13 mouse cellular contexts compared by ENCODE assay signal in the genomic region with DNA sequence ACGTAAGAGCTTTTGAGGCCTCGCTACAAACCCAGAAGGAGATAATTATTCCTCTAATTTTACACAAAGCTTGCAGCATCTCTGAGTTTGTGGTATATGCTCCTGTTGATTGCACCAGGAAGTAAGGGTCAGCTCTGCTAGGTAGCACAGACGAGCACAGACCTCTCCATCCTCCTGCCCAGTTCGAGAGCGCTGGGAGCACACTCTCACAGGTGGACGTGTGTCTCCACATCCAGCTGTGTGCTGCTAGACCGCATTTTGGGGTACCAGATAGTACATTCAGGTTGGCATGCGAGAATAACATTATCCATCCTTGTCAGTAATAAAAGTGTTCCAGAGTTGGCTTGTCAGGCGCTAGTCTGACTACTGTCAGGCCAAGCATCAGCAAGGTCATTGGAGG.
"Had no signal": no experiment of that assay in that cellular context is flagged by ENCODE, and none has a peak within 500 bp of the region (broad histone marks: within the 10 kb centered on the region; RNA-seq: fewer than 3 reads in every experiment).

No protein-coding gene starts in this region.

- DNase-seq: kidney, postnatal 14 days; lung, adult 2 months; lung, postnatal 36 days; midbrain, embryonic 14.5 days; spleen, adult 18-20 months; thymus, adult 18-20 months; thymus, postnatal 14 days had no signal

- H3K4me2 ChIP-seq: liver, embryonic 11.5 days; liver, embryonic 15.5 days; neural tube, embryonic 12.5 days had no signal

- H3K4me3 ChIP-seq: left cerebral cortex, adult 2 months; limb, embryonic 10.5 days; liver, embryonic 15.5 days; neural tube, embryonic 12.5 days had no signal

- H3K9me3 ChIP-seq: limb, embryonic 10.5 days; liver, embryonic 15.5 days; neural tube, embryonic 12.5 days had no signal

- ATAC-seq: lung, postnatal 0 days had no signal

- H3K9ac ChIP-seq: liver, embryonic 15.5 days; neural tube, embryonic 12.5 days had no signal

- H3K27ac ChIP-seq: left cerebral cortex, adult 2 months; limb, embryonic 10.5 days; liver, embryonic 15.5 days; neural tube, embryonic 12.5 days had no signal

- H3K36me3 ChIP-seq: limb, embryonic 10.5 days; liver, embryonic 15.5 days; neural tube, embryonic 12.5 days had no signal
